Mouse (Mus musculus): ENCODE data around the gene Sucnr1.

Sucnr1 gene

DNA sequence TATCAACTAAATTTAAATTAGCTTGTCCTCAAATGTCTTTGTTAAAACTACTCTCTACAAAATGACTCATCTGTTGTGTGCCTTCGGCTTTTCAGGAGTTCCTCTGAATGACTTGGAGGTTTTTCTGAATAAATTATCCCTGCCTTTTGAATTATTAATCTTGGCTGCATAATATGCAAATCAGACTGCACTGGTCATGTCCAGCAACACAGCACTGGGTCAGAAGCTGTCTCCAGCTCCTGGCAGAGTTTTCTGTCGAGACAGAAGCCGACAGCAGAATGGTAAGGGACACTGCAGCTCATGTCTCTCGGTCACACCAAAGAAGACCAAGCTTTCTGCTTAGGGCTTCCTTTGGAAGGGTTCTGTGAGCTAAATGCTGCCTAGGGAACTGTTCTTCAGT, at the start of gene Sucnr1:
TSS of gene Sucnr1 (plus strand) at position 222 of the 400 bp plus-strand sequence.
- in situ Hi-C loops (cut with MboI, MseI), result no loop called here

DNA sequence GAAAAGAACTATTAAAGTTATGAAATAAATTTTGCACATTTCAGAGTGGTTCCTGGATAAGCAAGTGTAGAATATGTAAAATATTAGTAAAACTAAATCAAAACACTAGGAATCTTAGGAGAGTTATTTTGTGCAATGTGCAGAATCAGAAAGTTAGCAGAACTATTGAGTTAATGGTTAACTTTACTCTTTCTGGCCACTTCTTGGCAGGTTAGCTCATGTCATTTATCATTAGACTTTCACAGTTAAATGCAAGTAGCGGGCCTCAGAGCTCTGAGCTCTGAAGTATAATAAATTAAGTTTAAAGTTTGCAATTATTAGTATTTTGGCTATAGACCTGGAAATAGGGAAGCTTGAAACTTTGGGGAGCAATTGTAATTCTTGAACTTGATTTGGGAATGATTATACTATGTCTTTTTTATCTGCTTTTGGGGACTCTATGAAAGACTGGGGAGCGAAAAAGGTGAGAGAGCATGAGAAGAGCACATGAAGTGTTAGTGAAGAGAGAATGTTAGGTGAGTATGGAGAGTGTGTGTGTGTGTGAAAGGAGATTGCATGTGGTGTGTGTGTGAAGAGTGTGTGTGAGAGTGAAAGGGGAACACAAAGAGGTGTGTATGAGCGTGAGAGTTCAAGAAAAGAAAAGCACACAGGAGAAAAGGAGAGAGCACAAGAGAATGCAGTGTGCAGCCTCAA, 35.3 kb upstream of the Sucnr1 start:
- in situ Hi-C loops (cut with MboI, MseI), result no loop called here

DNA sequence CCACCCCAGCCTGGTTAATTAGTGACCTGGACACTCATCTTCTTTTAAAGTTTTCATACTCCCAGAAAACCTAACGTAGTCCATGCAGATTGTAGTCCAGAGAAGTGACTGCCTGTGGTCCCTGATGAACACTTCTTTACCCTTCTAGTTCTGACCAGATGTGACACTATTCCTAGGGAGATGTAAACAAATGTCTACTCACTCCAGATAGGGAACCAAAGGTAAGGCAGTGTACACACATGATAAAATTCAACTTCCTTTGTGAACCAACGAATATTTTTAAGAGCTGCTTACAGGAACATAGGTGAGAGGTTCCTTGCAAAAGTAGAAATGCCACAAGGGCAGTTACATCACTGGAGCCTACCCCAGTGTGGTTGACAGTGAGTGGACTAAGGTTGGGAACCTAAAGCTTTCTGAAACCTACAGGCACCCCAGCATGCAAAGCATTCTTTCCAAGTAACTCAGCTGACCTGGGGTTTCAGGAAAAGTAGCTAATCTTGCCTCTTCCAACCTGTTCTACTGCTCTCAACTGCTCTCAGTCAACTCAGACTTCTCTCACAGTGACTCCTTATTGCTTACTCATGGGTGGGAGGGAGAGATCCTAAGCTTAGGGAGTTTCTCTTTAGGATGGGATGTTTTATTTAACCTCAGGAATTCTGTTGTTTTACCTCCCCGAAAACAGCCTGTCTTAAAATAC, 28.3 kb upstream of the Sucnr1 start:
- in situ Hi-C loops (cut with MboI, MseI), result no loop called here

DNA sequence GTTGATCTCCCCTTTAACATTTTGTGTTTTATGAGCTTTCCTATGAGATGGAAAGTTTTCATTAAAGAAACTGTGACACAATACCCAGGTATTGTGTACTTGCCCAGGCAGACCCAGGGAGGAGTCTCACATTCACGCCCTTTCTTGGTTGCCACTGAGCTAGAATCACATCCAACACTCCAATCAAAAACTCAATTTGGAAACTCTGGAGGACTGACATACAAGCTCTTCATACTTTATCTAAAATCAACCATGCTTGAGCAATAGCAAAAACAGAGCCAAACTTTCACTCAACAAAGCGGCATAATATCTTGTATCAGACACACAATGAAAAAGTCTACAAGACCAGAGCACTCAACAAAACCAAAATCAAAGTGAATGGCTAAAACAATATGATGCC, 27.7 kb upstream of the Sucnr1 start:
- in situ Hi-C loops (cut with MboI, MseI), result no loop called here

DNA sequence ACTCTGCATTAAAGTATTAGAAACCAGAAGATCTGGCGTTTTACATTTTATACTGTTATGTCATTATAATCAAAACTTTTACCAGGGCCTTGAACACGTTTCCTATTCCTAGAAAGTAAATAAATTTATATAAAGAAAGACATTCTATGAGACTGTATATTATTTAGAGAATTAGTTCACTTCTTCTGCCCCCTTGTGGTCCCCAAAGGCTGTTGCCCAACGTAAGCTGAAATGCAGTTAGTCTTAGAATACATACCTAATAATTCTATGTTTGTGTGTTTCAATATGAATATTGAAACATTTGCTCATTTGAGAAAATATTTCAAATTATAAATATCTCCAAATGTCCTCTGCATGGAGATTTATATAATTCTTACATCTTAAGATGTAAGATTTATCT, 25.2 kb upstream of the Sucnr1 start:
- in situ Hi-C loops (cut with MboI, MseI), result no loop called here

DNA sequence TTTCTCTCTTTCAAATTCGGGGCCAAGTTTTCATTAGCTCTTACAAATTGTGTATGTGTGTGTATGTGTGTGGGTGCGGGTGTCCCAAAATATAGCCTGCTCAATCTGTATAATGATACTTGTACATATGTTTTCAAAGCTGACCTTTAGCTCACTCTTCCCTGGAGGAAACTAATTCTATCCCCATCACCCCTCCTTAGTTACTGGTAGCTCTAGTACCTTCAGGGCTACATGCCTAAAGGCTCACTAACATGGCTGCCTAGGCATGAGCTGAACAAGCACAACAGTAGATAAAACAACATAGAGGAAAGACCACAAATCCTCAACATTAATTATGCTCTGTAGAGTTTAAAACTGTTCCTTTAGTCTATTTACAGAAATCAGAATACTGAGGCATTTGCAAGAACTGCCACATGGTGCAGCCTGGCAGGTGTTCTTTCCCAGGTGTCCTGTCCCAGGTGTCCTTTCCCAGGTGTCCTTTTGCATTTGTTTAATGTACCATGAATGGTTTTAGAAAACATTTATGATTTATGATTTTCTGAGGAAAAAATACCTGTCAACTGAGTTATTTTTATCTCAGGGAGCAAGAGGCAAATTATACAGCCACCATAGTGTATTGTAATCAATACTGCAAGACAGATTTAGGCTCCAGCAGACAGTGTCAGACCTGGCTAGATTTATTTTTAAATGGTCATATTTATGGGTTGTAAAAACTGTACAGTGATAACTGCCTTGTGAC, 24.4 kb upstream of the Sucnr1 start:
- in situ Hi-C loops (cut with MboI, MseI), result no loop called here

DNA sequence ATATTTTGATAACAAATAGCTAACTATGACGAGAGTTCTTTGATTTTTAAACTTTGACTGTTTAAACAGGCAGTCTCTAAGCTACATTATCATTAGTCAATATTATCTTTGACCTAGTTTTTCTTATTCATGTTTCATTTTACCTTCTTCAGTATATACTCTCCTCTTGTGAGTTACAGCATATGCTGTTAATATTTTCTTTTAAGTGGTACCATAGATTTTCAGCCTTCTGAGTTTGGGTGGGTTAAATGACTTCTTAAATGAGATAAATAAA, 23.9 kb upstream of the Sucnr1 start:
- in situ Hi-C loops (cut with MboI, MseI), result no loop called here

DNA sequence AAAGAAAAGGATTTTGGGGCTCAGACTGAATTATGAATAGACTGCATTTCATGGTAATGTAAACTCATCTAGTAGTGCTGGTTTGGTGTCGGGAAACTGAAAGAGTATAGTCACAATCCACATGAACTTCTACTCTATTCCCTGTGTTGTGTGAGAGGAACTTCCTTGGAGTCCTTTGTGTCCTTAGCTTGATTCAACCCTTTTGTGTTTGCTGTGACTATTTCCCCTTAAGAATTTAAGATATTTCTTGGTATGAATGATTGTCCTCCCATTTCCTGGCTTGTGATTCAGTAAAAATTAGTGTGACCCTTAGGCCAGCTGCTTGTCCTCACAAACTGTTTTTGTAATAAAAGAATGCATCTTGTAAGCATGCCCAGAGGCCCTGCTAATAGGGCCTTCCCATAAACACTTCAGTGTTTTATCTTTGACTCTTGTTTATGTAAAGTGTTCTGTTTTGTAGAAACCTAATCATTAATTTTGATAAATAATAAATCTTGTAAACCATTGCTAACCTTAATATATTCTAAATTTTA, 2.7 kb upstream of the Sucnr1 start:
- in situ Hi-C loops (cut with MboI, MseI), result no loop called here

DNA sequence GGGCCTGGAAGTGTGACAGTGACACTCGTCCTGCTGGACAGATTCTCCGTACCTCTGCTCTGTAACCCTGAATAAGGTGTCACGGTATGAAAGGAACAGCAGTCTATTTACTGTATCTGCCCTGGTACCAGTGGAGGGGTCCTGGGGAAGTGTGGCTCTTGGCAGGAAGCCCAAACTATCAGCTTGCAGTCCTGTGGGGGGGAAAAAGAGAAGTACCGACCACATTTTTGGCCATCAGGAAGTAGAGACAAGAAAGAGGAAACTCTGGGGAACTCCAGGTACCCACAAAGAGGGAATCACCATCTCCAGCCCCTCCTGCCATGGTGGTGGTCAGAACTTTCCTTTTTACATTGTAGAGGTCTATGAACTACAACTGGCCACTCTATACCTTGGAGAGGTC, 1.1 kb upstream of the Sucnr1 start:
- in situ Hi-C loops (cut with MboI, MseI), result no loop called here

DNA sequence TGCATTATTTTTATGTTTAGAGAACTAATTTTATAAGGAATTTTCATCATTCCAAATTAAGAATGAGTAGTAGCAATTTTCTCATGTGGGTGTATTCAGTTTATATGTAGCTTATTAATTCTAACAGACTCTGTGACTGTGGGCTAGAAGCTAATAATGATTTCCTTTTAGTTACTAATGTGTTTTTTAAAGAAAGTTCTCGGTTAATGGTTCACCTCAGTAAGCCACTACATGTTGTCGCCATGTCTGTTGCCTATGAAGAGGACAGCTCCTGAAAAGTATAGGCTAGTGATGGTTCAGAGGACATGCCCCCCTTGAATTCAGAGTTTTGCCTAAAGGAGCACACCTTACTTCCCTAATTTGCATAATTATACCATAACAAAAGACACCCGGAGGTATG, 1.1 kb downstream of the Sucnr1 start:
- in situ Hi-C loops (cut with MboI, MseI), result no loop called here

DNA sequence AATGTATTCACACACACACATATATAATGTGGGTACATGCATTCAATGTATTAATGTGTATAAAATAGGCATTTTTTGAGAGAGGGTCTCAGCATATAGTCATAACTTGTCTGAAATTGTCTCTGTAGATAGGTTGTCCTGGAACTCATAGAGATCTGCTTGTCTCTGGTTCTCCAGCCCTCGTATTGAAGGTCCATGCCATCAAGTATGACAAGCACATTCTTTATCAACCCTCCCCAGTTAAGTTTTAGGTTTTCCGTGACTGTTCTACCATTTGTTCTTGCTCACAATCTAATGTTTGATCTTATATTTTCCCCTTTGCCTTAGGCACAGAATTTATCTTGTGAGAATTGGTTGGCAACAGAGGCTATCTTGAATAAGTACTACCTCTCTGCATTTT, 4.1 kb downstream of the Sucnr1 start:
- in situ Hi-C loops (cut with MboI, MseI), result no loop called here

DNA sequence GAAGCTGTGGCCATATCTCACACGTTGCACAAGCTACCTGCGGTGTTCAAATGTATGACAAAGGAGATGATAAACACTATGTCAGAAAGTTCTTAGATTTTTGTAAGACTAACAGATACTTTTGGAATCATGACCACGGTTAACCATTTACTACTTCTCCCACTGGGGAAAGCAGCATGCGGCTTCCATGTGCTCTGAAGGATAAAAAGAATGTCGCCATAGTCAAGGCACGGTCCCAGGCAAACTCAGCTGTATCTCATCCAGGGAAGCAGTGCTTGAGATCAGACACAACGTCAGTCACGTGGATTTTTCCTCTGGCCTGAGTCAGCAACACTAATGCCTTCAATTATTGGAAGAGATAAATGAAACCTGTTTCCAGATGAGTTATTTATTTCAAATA, 9.7 kb downstream of the Sucnr1 start:
- in situ Hi-C loops (cut with MboI, MseI), result no loop called here

DNA sequence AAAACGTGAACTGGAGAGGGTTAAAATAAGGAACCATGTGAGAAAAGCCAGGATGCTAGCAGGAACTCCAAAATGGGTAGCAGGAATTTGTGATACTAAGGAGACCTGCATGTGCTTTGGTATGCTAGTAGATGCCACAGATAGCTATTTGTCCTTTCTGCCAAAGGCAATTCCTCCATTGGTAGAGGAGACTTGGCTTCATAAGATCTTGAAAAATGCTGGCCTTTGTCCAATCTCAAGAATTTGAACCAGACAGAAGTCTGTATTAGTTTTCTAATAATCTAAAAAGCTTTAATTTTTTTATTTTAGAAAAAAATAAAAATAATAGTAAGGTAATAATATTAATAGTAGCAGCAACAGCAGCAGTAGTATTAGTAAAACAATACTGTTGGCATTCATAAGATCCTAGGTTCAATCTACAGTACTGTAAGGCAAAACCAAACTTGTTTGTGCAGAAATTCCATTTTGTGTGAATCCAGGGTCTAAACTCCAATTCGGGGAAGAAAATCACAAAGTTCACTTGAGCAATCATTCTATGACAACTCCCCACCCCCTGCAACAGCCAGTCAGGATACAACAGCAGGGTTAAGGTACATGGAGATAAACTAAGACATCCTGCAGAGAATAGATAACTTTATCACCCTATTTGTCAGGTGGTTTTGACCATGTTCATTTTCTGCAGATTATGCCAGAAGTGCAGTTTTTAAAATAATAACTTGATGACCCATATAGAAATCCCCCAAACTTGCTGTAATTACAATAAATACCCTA, 12.9 kb downstream of the Sucnr1 start:
- in situ Hi-C loops (cut with MboI, MseI), result no loop called here

DNA sequence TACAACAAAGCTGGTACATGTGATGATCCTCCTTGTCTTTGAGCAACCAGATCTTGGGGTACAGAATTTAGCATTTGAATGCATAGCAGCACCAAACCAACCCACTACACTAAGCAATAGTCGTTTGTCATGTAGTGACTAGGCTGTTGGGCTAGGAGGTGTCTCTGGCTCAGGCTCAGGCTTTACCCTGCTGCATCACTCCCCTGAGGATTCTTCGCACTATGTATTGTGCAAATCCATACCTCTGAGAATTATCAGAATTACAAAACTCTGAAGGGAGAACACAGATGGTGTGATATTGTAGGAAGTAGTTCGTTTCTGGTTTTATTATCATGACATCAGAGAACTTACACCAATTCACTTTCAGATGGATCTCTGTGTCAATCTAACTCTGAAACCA, 15.3 kb downstream of the Sucnr1 start:
- in situ Hi-C loops (cut with MboI, MseI), result no loop called here

DNA sequence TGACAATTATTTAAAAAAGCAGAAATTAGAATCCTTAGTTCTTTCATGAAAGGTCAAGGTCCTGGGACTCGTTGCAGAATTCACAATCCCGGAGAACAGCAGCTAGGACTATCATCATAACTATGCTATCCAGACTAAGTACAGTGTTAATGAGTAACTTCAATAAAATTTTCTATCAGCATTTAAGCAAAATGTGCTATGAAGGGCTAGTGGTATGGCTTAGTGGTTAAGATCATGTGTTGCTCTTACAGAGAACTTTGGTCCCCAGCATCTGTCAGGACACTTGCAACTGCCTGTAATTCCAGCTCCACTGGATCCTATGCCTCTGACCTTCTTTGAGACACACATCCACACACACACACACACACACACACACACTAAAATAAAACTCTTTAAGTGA, 15.8 kb downstream of the Sucnr1 start:
- in situ Hi-C loops (cut with MboI, MseI), result no loop called here

DNA sequence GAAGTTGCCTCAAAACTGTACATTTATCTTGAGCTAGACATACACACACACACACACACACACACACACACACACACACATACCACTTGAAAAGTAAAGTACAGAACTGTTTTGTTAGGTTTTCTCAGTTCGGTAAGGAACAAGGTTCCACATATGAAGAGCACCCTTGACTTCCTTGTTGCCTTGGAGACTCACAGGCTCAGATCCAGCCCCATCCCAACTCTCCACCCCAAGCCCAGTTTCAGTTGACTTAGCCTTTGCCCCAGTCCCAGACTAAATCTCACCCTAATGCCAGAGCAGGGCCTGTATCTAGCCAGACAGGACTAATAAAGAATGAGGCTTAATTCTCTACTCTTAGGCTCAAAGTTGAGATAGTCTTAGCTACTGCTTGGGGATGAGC, 16.9 kb downstream of the Sucnr1 start:
- in situ Hi-C loops (cut with MboI, MseI), result no loop called here

DNA sequence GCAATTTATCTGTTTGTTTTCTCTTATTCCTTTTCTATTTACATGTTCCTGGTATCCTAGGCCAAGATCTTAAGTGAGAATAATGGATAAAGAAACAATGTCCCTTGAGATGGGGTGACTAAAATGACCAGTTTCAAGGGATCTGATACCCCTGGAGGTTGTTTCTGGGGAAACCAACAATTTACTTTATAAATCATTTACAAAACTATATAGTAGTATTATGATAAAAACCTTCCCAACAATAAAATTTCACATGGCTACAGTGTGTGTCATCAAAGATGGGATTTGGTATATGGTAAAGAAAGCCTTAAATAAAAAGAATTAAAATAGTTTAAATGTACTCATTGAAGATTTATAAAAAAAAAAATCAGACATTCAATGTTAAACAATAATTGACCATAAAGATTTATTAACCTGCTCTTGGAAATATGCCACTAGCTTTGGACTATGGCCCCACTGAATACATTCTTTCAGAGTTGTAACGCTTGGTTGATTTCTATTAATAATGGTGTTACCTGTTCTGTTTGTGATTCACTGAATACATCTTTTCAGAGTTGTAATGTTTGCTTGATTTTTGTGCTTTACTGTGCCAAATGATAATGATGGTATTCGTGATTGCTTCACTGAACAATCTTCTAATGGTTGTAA, 22.9 kb downstream of the Sucnr1 start:
- in situ Hi-C loops (cut with MboI, MseI), result loop anchor here (10.0 kb wide), 1 partner anchor 1540 kb away; no protein-coding TSS in a partner anchor

DNA sequence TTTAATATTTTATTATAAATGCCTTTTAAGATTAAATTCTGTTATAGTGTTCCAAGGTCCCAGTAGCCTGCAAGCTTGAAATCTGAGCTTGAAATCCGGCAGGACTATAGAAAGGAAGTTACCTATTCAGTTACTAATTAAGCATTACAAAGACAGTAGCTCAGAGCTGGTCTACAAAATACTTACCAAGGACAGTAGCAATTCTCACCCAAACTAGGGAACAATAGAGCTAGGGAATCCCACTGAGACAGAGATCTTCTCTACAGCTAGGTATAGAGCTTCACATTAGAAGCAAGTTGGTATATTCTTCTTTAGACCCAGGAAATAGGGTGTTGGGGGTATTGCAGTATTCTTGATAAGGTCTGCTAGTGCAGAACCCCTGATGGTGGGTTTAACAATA, 24.8 kb downstream of the Sucnr1 start:
- in situ Hi-C loops (cut with MboI, MseI), result loop anchor here (10.0 kb wide), 1 partner anchor 1538 kb away; no protein-coding TSS in a partner anchor

DNA sequence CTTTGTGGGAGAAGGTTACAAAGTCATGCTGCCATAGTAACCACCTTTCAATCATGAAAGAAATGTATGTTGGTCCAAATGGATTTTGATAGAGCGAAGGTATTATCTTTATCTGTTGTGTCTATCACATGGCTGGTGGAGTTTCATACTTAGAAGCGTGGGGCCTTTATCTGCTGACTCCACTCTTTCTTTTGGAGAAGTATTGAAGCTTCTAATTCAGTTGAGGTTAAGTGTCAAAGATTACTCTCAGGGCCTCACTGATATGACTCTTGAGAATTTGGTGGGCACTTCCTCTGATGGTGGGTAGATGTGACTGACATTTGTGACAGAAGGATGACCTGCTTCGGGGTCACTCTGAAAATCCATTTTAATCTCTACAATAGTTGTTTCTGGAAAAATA, 26.1 kb downstream of the Sucnr1 start:
- in situ Hi-C loops (cut with MboI, MseI), result loop anchor here (10.0 kb wide), 1 partner anchor 1537 kb away; no protein-coding TSS in a partner anchor

DNA sequence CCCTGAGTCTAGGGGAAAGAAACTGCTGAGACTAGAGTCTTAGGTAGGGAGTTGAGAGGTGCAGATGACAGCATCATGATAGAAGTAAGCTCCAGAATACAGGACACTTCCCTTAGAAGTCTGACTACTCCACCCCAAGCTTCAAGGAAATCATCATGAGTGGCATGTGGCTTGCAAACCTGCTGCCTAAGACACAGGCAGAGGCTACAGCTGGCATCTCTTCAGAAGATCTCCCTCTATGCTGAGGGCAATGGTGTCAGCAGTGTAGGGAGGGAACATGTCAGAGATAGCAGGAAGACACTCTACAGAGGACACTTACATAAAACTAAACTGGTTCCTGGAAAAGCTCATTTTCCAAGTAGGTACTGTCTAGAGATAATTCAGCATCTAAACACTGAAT, 27.1 kb downstream of the Sucnr1 start:
- in situ Hi-C loops (cut with MboI, MseI), result loop anchor here (10.0 kb wide), 1 partner anchor 1536 kb away; no protein-coding TSS in a partner anchor

DNA sequence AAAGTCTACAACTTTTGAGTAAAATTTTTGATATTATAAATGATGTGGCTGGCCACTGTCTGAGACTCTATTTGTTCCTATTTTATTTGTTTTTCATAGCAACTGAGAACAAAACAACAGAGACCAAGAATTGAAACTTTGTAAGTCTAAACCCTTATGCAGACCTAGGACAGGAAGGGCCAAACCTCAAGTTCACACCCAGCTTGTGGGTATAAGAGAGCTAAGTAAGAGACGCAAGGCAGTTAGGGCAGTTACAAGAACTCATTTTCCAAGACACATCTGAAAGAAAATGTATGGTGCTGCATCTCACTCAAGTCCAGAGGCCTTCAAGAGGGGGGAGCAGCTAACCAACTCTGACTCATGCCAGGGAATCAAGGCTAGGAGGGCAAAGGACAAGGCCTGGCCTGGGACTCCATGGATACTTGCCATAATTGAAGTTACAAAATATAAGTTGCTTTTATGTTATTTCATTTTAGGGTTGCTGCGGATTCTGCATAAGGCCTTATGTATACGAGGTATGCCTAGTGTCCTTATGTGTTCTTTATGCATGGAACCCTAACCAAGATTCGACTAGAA, 29.6 kb downstream of the Sucnr1 start:
- in situ Hi-C loops (cut with MboI, MseI), result no loop called here

Data from T-helper 1 cell (primary cell).